Mouse (Mus musculus) right cerebral cortex, postnatal 10 days (tissue): ENCODE results near the gene Cbl.

Experiments
- DNase-seq, 2 experiments: peaks; one replicate each; pipeline ENCODE4 v3.0.0; 2021; ENCODE audit warnings: low spot score in 2 of 2

Gene Cbl

GRCm38 (mm10) chr9:44233802-44234478 lies at the start of gene Cbl:
Cbl (minus strand) TSS chr9:44234049.
- DNase-seq = peak; percentile 98 to 99

- DNase-seq = no peak
Measured at GRCm38 (mm10) chr9:44283183-44283582, 49.3 kb upstream of the Cbl start.

GRCm38 (mm10) chr9:44269973-44270372 lies 36.1 kb upstream of the Cbl start:
- DNase-seq = no peak

GRCm38 (mm10) chr9:44269077-44269476 lies 35.2 kb upstream of the Cbl start:
- no peak for DNase-seq

GRCm38 (mm10) chr9:44268432-44268831 lies 34.6 kb upstream of the Cbl start, which contains the start of gene Nlrx1:
Nlrx1 (minus strand) TSS chr9:44268599.
- no peak for DNase-seq

GRCm38 (mm10) chr9:44268027-44268360 lies 34.1 kb upstream of the Cbl start:
- peak; percentile 86 to 92 for DNase-seq

- DNase-seq = no peak
Measured at GRCm38 (mm10) chr9:44267319-44268026, 33.6 kb upstream of the Cbl start.

GRCm38 (mm10) chr9:44266478-44267226 lies 32.8 kb upstream of the Cbl start:
- DNase-seq = peak; percentile 53 to 74

GRCm38 (mm10) chr9:44261388-44261787 lies 27.5 kb upstream of the Cbl start:
- no peak for DNase-seq

GRCm38 (mm10) chr9:44259014-44259413 lies 25.2 kb upstream of the Cbl start:
- no peak for DNase-seq

GRCm38 (mm10) chr9:44256213-44256612 lies 22.4 kb upstream of the Cbl start:
- DNase-seq = no peak

- DNase-seq = no peak
Measured at GRCm38 (mm10) chr9:44255136-44255521, 21.3 kb upstream of the Cbl start.

GRCm38 (mm10) chr9:44254508-44255135 lies 20.8 kb upstream of the Cbl start:
- DNase-seq = peak in 1 of 2 experiments; percentile 55

GRCm38 (mm10) chr9:44253441-44253840 lies 19.6 kb upstream of the Cbl start:
- DNase-seq = no peak

- no peak for DNase-seq
Measured at GRCm38 (mm10) chr9:44251314-44251713, 17.5 kb upstream of the Cbl start, which contains the start of gene Pdzd3. Pdzd3 (minus strand) TSS chr9:44251471.

GRCm38 (mm10) chr9:44250445-44250844 lies 16.6 kb upstream of the Cbl start:
- DNase-seq = no peak

- peak; percentile 71 to 81 for DNase-seq
Measured at GRCm38 (mm10) chr9:44249181-44250146, 15.6 kb upstream of the Cbl start.

- DNase-seq = no peak
Measured at GRCm38 (mm10) chr9:44247907-44248306, 14.1 kb upstream of the Cbl start.

GRCm38 (mm10) chr9:44243621-44244020 lies 9.8 kb upstream of the Cbl start:
- DNase-seq = no peak

- DNase-seq = no peak
Measured at GRCm38 (mm10) chr9:44241418-44241817, 7.6 kb upstream of the Cbl start.

- no peak for DNase-seq
Measured at GRCm38 (mm10) chr9:44240911-44241310, 7.1 kb upstream of the Cbl start.
